Mouse (Mus musculus): ENCODE measurements around the gene Lrmda.
"Not testable (repeated sequence)": the region's sequence is repeated elsewhere in the genome, so short reads cannot be mapped to it uniquely, and the experiment has no call there.

Gene Lrmda

DNA sequence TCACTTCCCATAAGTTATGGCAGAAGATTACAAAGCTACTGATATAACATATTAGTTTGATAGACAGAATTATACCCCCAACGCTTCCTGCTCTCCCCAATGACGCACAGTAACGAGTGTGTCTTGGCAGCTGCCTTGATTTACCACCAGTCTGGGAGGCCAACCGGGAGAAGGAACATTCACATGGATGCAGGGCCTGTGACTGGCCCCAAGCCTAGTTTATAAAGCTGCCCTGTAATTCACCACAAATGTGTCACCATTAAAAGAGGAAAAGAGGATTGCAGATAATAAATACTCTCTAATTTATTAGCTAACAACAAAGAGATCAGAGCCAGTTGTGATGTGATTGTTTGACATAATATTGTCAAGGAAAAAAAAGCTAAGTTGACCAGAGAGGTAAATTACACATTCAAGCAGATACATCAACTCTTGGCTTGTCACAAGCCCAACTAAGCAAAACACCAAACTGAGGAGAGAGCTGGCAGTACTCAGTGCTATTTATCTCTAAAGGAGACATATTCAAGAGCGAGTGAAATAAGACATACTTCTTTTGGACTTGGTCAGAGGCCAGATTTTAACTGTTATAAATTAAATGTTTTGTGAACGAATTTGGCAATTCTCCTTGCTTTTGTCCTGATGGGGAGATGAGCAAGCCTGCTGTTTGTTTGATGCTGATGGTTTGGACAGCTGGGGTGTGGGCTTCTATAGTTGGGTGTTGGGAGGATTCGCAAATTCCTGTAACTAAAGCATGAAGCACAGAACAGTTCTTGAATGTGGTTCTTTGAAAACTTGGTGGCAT lies 740.9 kb downstream of the Lrmda start:
- no peak for TF ChIP-seq CTCF (conservative IDR thresholded peaks at IDR 0.05; ENCODE audit: low read length)
- no peak for TF ChIP-seq NANOG (IDR thresholded peaks at IDR 0.05; ENCODE audit: borderline replicate concordance, low read length)
- TF ChIP-seq POU5F1 (IDR thresholded peaks at IDR 0.05; ENCODE audit: borderline replicate concordance, low read length), result no peak
- Histone ChIP-seq H3K9me3 (ENCODE audit: low read length) (no peaks in the 10 kb centered on the region), H3K27me3 (ENCODE audit: insufficient read depth, low read length) (no peaks in the 10 kb centered on the region), H3K4me1 (replicated peaks; ENCODE audit: low read depth, low read length) (no peaks in the 10 kb centered on the region), H3K4me3 (replicated peaks; ENCODE audit: low read length) (no peak overlapping the region), H3K36me3 (ENCODE audit: insufficient read depth, low read length) (no peaks in the 10 kb centered on the region)

GRCm38 (mm10) chr14:22781709-22782108 lies 762.2 kb downstream of the Lrmda start:
- Histone ChIP-seq H3K27me3 (ENCODE audit: insufficient read depth, low read length) (no peaks in the 10 kb centered on the region), H3K4me1 (replicated peaks; ENCODE audit: low read depth, low read length) (peaks cover 11% of the 10 kb centered on the region), H3K9me3 (ENCODE audit: low read length) (no peaks in the 10 kb centered on the region), H3K36me3 (ENCODE audit: insufficient read depth, low read length) (no peaks in the 10 kb centered on the region), H3K4me3 (replicated peaks; ENCODE audit: low read length) (no peak overlapping the region)
- TF ChIP-seq POU5F1 (IDR thresholded peaks at IDR 0.05; ENCODE audit: borderline replicate concordance, low read length) (no peak), NANOG (IDR thresholded peaks at IDR 0.05; ENCODE audit: borderline replicate concordance, low read length) (no peak), CTCF (conservative IDR thresholded peaks at IDR 0.05; ENCODE audit: low read length) (no peak)

DNA sequence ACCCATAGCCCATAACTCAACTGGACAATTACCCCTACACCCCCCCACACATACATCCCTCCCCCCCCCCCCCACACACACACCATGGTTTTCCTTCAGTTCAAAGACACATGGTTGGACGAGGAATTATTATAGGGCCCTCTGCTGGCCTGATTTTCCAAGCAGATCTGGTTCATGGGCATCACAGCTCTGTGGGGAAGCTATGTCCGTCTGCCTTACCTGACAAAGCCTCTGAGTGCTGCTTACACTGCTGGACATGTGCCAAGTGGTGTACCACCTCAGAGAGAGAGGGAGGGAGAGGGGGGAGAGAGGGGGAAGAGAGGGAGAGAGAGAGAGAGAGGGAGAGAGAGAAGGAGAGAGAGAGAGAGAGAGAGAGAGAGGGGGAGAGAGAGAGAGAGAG lies 762.9 kb downstream of the Lrmda start:
- Histone ChIP-seq H3K4me1 (replicated peaks; ENCODE audit: low read depth, low read length) (peaks cover 11% of the 10 kb centered on the region), H3K27me3 (ENCODE audit: insufficient read depth, low read length) (no peaks in the 10 kb centered on the region), H3K9me3 (ENCODE audit: low read length) (no peaks in the 10 kb centered on the region), H3K4me3 (replicated peaks; ENCODE audit: low read length) (no peak overlapping the region), H3K36me3 (ENCODE audit: insufficient read depth, low read length) (no peaks in the 10 kb centered on the region)
- TF ChIP-seq NANOG (IDR thresholded peaks at IDR 0.05; ENCODE audit: borderline replicate concordance, low read length) (no peak), POU5F1 (IDR thresholded peaks at IDR 0.05; ENCODE audit: borderline replicate concordance, low read length) (no peak), CTCF (conservative IDR thresholded peaks at IDR 0.05; ENCODE audit: low read length) (no peak)

- no peaks in the 10 kb centered on the region for H3K27me3 ChIP-seq (ENCODE audit: insufficient read depth, low read length)
- no peak overlapping the region for H3K4me3 ChIP-seq (replicated peaks; ENCODE audit: low read length)
- TF ChIP-seq NANOG (IDR thresholded peaks at IDR 0.05; ENCODE audit: borderline replicate concordance, low read length) (no peak), POU5F1 (IDR thresholded peaks at IDR 0.05; ENCODE audit: borderline replicate concordance, low read length) (no peak), CTCF (conservative IDR thresholded peaks at IDR 0.05; ENCODE audit: low read length) (no peak)
- H3K4me1 ChIP-seq (replicated peaks; ENCODE audit: low read depth, low read length), result peaks cover 11% of the 10 kb centered on the region
- H3K36me3 ChIP-seq (ENCODE audit: insufficient read depth, low read length), result no peaks in the 10 kb centered on the region
- H3K9me3 ChIP-seq (ENCODE audit: low read length), result no peaks in the 10 kb centered on the region
Observed at GRCm38 (mm10) chr14:22783211-22784161, 764.0 kb downstream of the Lrmda start.

DNA sequence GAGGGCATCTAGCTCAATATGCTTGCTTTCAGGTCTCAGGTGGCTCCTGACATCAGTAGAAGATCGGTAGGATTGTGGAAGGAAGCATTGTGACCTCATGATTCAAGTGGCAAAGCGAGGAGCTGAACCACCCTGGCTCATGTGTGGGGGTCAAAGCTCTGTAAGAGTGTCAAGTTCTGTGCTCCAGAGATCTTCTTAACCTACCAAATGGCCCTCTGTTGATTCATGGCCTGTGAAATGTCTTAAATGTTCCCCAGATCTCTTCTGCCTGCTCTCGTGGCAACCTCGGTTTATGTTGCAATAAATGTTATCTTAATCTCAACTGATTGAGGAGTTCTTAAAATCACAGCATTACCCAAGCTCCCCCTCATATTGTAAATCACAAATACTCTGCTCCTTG lies 780.5 kb downstream of the Lrmda start:
- no peak overlapping the region for H3K4me3 ChIP-seq (replicated peaks; ENCODE audit: low read length)
- no peaks in the 10 kb centered on the region for H3K9me3 ChIP-seq (ENCODE audit: low read length)
- no peaks in the 10 kb centered on the region for H3K27me3 ChIP-seq (ENCODE audit: insufficient read depth, low read length)
- TF ChIP-seq POU5F1 (IDR thresholded peaks at IDR 0.05; ENCODE audit: borderline replicate concordance, low read length) (no peak), NANOG (IDR thresholded peaks at IDR 0.05; ENCODE audit: borderline replicate concordance, low read length) (no peak), CTCF (conservative IDR thresholded peaks at IDR 0.05; ENCODE audit: low read length) (no peak)
- H3K4me1 ChIP-seq (replicated peaks; ENCODE audit: low read depth, low read length), result no peaks in the 10 kb centered on the region
- no peaks in the 10 kb centered on the region for H3K36me3 ChIP-seq (ENCODE audit: insufficient read depth, low read length)

GRCm38 (mm10) chr14:22800871-22801636 lies 781.5 kb downstream of the Lrmda start:
- Histone ChIP-seq H3K9me3 (ENCODE audit: low read length) (no peaks in the 10 kb centered on the region), H3K27me3 (ENCODE audit: insufficient read depth, low read length) (no peaks in the 10 kb centered on the region), H3K4me3 (replicated peaks; ENCODE audit: low read length) (no peak overlapping the region), H3K4me1 (replicated peaks; ENCODE audit: low read depth, low read length) (no peaks in the 10 kb centered on the region), H3K36me3 (ENCODE audit: insufficient read depth, low read length) (no peaks in the 10 kb centered on the region)
- TF ChIP-seq CTCF (conservative IDR thresholded peaks at IDR 0.05; ENCODE audit: low read length), result no peak
- TF ChIP-seq POU5F1 (IDR thresholded peaks at IDR 0.05; ENCODE audit: borderline replicate concordance, low read length), result no peak
- no peak for TF ChIP-seq NANOG (IDR thresholded peaks at IDR 0.05; ENCODE audit: borderline replicate concordance, low read length)

GRCm38 (mm10) chr14:22801714-22802113 lies 782.2 kb downstream of the Lrmda start:
- not testable (repeated sequence) for H3K4me3 ChIP-seq (replicated peaks; ENCODE audit: low read length); H3K36me3 ChIP-seq (ENCODE audit: insufficient read depth, low read length); H3K27me3 ChIP-seq (ENCODE audit: insufficient read depth, low read length); H3K9me3 ChIP-seq (ENCODE audit: low read length); H3K4me1 ChIP-seq (replicated peaks; ENCODE audit: low read depth, low read length)

- peaks cover 13% of the 10 kb centered on the region for H3K27me3 ChIP-seq (ENCODE audit: insufficient read depth, low read length)
- H3K36me3 ChIP-seq (ENCODE audit: insufficient read depth, low read length), result no peaks in the 10 kb centered on the region
- H3K4me3 ChIP-seq (replicated peaks; ENCODE audit: low read length), result no peak overlapping the region
- H3K9me3 ChIP-seq (ENCODE audit: low read length), result no peaks in the 10 kb centered on the region
- TF ChIP-seq CTCF (conservative IDR thresholded peaks at IDR 0.05; ENCODE audit: low read length), result no peak
- TF ChIP-seq NANOG (IDR thresholded peaks at IDR 0.05; ENCODE audit: borderline replicate concordance, low read length), result no peak
- TF ChIP-seq POU5F1 (IDR thresholded peaks at IDR 0.05; ENCODE audit: borderline replicate concordance, low read length), result no peak
- H3K4me1 ChIP-seq (replicated peaks; ENCODE audit: low read depth, low read length), result peaks cover 8% of the 10 kb centered on the region; the same call in 1 of the 2 replicates
Observed at GRCm38 (mm10) chr14:22807324-22807723, 787.8 kb downstream of the Lrmda start.
